Mouse (Mus musculus): Measurements from ENCODE around the gene Tcf7. TPM values are rescaled to one million over a fixed set of nuclear protein-coding genes. Genes with fewer than 3 reads are reported as not detected.

Tcf7 gene
- total RNA-seq (2023), result 1 to 10 TPM; 3.4 to 5.6 TPM

DNA sequence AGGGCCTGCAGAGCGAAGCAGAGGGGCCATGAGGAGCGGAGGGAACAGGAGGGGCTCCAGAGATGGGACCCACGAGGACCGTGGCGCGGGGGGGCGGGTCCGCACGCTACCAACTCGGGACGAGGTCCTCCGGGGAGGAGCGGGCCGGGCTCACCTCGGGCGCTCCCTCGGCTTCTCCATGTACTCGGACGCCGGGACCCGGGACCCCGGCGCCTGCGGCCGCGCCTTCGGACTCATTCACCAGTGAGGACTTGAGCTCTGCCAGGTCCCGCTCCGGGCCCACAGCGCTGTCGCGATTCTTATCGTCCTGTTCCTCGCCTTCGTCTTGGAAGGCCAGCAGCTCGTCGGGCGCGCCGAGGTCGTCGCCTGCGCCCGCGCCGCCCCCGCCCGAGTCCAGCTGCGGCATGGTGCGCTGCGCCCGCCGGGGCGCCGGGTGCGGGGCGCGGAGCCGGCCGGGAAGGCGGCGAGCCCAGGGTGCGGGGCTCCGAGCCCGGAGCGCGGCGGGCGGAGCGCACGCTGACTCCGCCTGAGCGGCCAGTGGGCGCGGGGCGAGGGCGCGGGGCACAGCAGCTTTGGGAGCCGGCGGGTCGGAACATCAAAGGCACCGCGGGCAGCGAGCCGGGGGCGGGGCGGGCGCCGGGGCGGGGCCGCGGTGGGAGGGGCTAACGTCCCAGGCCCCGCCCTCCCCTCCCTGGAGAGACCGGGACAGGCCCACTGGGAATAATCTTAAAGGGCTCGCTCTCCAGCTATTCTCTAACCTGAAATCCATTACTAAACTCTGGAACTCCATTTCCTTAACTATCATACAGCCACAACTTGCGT, at the start of gene Tcf7:
Gene Tcf7 (minus strand): TSS at position 241 of the 822 bp plus-strand sequence.

DNA sequence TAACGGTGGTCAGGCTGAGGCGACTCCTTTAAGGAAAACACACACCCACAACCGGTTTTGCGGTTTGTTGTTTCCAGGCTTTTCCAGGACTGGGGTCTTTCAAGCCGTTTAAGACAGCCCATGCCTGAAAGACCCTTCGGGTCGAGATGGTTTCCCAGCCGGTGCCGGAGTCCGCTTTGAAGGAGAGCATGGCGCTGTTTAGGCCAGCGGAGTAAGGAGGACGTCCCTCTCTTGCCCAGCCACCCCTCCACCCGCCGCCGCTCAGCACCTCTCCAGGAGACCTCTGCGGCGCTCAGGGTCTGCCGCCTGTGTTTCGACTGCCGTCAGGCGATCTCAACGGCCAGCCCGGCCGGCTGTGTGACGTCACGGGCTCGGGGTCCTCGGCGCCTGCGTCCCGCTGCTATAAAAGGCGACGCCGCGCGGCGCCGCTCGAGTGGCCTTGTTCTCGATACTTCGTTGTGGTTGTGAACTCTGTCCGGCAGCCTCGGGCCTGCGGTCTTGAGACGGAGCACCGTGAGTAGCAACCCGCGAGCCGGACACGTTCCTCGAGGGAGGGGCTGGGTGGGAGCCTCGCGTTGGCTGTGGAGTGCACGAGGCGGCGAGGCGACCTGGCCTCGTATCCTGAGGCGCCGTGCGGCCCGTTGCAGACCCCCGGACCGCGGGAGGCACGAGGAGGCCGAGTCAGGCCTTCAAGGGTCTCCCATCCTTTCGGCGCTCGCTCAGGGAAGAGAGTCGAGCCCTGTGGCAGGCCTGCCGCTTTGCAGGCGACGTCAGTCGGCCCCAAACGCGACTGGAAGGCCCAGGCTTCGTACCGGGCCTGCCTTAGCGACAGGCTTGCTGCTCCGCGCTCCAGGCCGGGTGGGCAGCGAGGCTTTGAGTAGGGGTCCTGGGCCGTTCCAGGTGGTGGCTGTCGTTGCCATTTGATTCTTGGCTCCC, 50.9 kb downstream of the Tcf7 start, which contains the start of gene Skp1a:
Gene Skp1a (plus strand): TSS at position 390 of the 936 bp plus-strand sequence.

DNA sequence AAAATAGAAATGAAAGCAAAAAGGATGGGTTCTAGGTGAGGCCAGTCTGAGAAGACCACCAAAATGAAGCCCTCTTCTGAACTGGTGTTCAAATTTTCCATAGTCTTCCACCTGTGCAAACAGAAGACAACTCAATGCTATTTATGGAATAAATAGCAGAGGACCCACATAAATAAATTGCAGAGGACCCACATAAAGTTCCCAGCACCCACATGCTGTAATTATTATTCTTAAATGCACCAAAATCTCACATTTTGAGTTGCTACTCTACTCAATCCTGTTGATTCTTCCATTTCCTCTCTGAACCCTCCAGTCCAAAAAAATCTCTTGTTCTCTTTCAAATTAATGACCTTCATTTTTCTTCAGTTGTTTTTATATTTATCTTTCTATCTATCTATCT, 68.9 kb downstream of the Tcf7 start, which contains the start of gene Olfr1371:
Gene Olfr1371 (minus strand): TSS at position 101 of the 400 bp plus-strand sequence.

Other genes starting within 250 kb of the Tcf7 start
- gene Ppp2ca, start 184.3 kb downstream of the Tcf7 start, total RNA-seq (2023), result 100 to 1,000 TPM; 172 to 185 TPM
- not detected for gene Olfr1373, start 137.5 kb downstream of the Tcf7 start, total RNA-seq (2023)
- gene Olfr1371, start 69.0 kb downstream of the Tcf7 start, total RNA-seq (2023), result not detected
- 10 to 100 TPM; 82.9 to 83.9 TPM for gene Skp1a, start 51.0 kb downstream of the Tcf7 start, total RNA-seq (2023)
- 10 to 100 TPM; 64.7 to 67.4 TPM for gene Vdac1, start 77.8 kb upstream of the Tcf7 start, total RNA-seq (2023)
- 10 to 100 TPM; 70.7 to 84.6 TPM for gene 9530068E07Rik, start 113.4 kb upstream of the Tcf7 start, total RNA-seq (2023)

Data from monocyte, adult 59 days (primary cell).